Mouse (Mus musculus): ENCODE data around the gene Lrig1. TPM values are rescaled to one million over a fixed set of nuclear protein-coding genes. Genes with fewer than 3 reads are reported as not detected.
A peak's percentile ranks its signal among the peaks of the same experiment; 100 is the strongest.

The Lrig1 gene
- polyA plus RNA-seq, 1 experiment from 2014 or later: 19.0 TPM

GRCm38 (mm10) chr6:94598421-94598820 lies 101.5 kb downstream of the Lrig1 start:
- 72% methylated on average over 12 of the region's 12 CpGs for WGBS
- peaks cover 42% of the 10 kb centered on the region for H3K4me1 ChIP-seq
- no peak overlapping the region for H3K4me3 ChIP-seq
- H3K27ac ChIP-seq: no peak overlapping the region
- no peaks in the 10 kb centered on the region for H3K27me3 ChIP-seq
- H3K4me2 ChIP-seq (replicated peaks): no peak overlapping the region
- peaks cover 25% of the 10 kb centered on the region for H3K36me3 ChIP-seq
- peak; percentile 34; the same call in 1 of the 2 replicates for ATAC-seq (ENCODE audit: low FRiP score, low read depth)
- no peaks in the 10 kb centered on the region for H3K9me3 ChIP-seq
- no peak overlapping the region for H3K9ac ChIP-seq

GRCm38 (mm10) chr6:94596761-94597485 lies 103.0 kb downstream of the Lrig1 start:
- H3K9ac ChIP-seq: no peak overlapping the region
- H3K4me1 ChIP-seq: peaks cover 48% of the 10 kb centered on the region
- WGBS: 65% methylated on average over 10 of the region's 10 CpGs
- H3K9me3 ChIP-seq: no peaks in the 10 kb centered on the region
- no peak for ATAC-seq (ENCODE audit: low FRiP score, low read depth)
- H3K4me3 ChIP-seq: no peak overlapping the region
- H3K27me3 ChIP-seq: no peaks in the 10 kb centered on the region
- H3K27ac ChIP-seq: no peak overlapping the region
- no peak overlapping the region for H3K4me2 ChIP-seq (replicated peaks)
- H3K36me3 ChIP-seq: peaks cover 15% of the 10 kb centered on the region

- H3K9me3 ChIP-seq: no peaks in the 10 kb centered on the region
These were observed 103.8 kb downstream of the Lrig1 start for GRCm38 (mm10) chr6:94596051-94596760.

GRCm38 (mm10) chr6:94595206-94595605 lies 104.8 kb downstream of the Lrig1 start:
- Histone ChIP-seq H3K27me3 (no peaks in the 10 kb centered on the region), H3K36me3 (peaks cover 5% of the 10 kb centered on the region), H3K9me3 (no peaks in the 10 kb centered on the region), H3K4me3 (no peak overlapping the region), H3K27ac (no peak overlapping the region), H3K4me2 (replicated peaks) (no peak overlapping the region), H3K4me1 (peaks cover 52% of the 10 kb centered on the region), H3K9ac (no peak overlapping the region)
- ATAC-seq (ENCODE audit: low FRiP score, low read depth): no peak
- 56% methylated on average over 5 of the region's 5 CpGs for WGBS

More at GRCm38 (mm10) chr6:94596051-94596760, 103.8 kb downstream of the Lrig1 start:
- Histone ChIP-seq H3K4me2 (replicated peaks) (no peak overlapping the region), H3K9ac (no peak overlapping the region), H3K4me1 (peaks cover 52% of the 10 kb centered on the region), H3K4me3 (no peak overlapping the region), H3K27ac (no peak overlapping the region), H3K36me3 (peaks cover 11% of the 10 kb centered on the region), H3K27me3 (no peaks in the 10 kb centered on the region)
- WGBS: 81% methylated on average over 14 of the region's 14 CpGs
- ATAC-seq (ENCODE audit: low FRiP score, low read depth): no peak

GRCm38 (mm10) chr6:94594711-94595110 lies 105.2 kb downstream of the Lrig1 start:
- Histone ChIP-seq H3K4me1 (peaks cover 52% of the 10 kb centered on the region), H3K4me3 (no peak overlapping the region), H3K27ac (no peak overlapping the region), H3K4me2 (replicated peaks) (no peak overlapping the region), H3K27me3 (no peaks in the 10 kb centered on the region), H3K36me3 (peaks cover under 1% of the 10 kb centered on the region; the same call in 1 of the 2 replicates), H3K9me3 (no peaks in the 10 kb centered on the region), H3K9ac (no peak overlapping the region)
- 76% methylated on average over 11 of the region's 11 CpGs for WGBS
- ATAC-seq (ENCODE audit: low FRiP score, low read depth): no peak

- Histone ChIP-seq H3K27me3 (no peaks in the 10 kb centered on the region), H3K4me1 (peaks cover 52% of the 10 kb centered on the region), H3K9me3 (no peaks in the 10 kb centered on the region), H3K4me2 (replicated peaks) (no peak overlapping the region), H3K27ac (no peak overlapping the region), H3K36me3 (no peaks in the 10 kb centered on the region), H3K9ac (no peak overlapping the region), H3K4me3 (no peak overlapping the region)
- ATAC-seq (ENCODE audit: low FRiP score, low read depth): no peak
- WGBS: 58% methylated on average over 6 of the region's 6 CpGs
These were observed 105.8 kb downstream of the Lrig1 start for GRCm38 (mm10) chr6:94594096-94594665.

GRCm38 (mm10) chr6:94592710-94593109 lies 107.2 kb downstream of the Lrig1 start:
- ATAC-seq (ENCODE audit: low FRiP score, low read depth): peak; percentile 74
- 2% methylated on average over 4 of the region's 4 CpGs for WGBS
- peak overlapping the region; percentile 45; the same call in 1 of the 2 replicates for H3K27ac ChIP-seq
- H3K9me3 ChIP-seq: no peaks in the 10 kb centered on the region; the same call in 1 of the 2 replicates
- no peaks in the 10 kb centered on the region for H3K36me3 ChIP-seq
- H3K9ac ChIP-seq: no peak overlapping the region
- no peak overlapping the region for H3K4me3 ChIP-seq
- peaks cover 48% of the 10 kb centered on the region for H3K4me1 ChIP-seq
- no peaks in the 10 kb centered on the region for H3K27me3 ChIP-seq
- peak overlapping the region; percentile 29 for H3K4me2 ChIP-seq (replicated peaks)

- Histone ChIP-seq H3K4me1 (peaks cover 48% of the 10 kb centered on the region), H3K9ac (no peak overlapping the region), H3K27me3 (no peaks in the 10 kb centered on the region), H3K36me3 (no peaks in the 10 kb centered on the region), H3K4me3 (no peak overlapping the region), H3K27ac (peak overlapping the region; percentile 45; the same call in 1 of the 2 replicates), H3K4me2 (replicated peaks) (peak overlapping the region; percentile 29), H3K9me3 (no peaks in the 10 kb centered on the region; the same call in 1 of the 2 replicates)
- peak; percentile 92 for ATAC-seq (ENCODE audit: low FRiP score, low read depth)
- 9% methylated on average over 8 of the region's 8 CpGs for WGBS
These were observed 107.7 kb downstream of the Lrig1 start for GRCm38 (mm10) chr6:94592243-94592642.

- no peak overlapping the region for H3K27ac ChIP-seq
- peaks cover 14% of the 10 kb centered on the region for H3K4me1 ChIP-seq
- H3K27me3 ChIP-seq: no peaks in the 10 kb centered on the region
- no peaks in the 10 kb centered on the region; the same call in 1 of the 2 replicates for H3K9me3 ChIP-seq
- no peak overlapping the region for H3K4me2 ChIP-seq (replicated peaks)
- no peak for ATAC-seq (ENCODE audit: low FRiP score, low read depth)
- no peak overlapping the region for H3K4me3 ChIP-seq
- no peak overlapping the region for H3K9ac ChIP-seq
- 90% methylated on average over 4 of the region's 4 CpGs for WGBS
- H3K36me3 ChIP-seq: no peaks in the 10 kb centered on the region
These were observed 111.6 kb downstream of the Lrig1 start for GRCm38 (mm10) chr6:94588365-94588764.

GRCm38 (mm10) chr6:94584976-94585375 lies 115.0 kb downstream of the Lrig1 start:
- Histone ChIP-seq H3K9ac (no peak overlapping the region), H3K9me3 (no peaks in the 10 kb centered on the region; the same call in 1 of the 2 replicates), H3K4me1 (peaks cover 17% of the 10 kb centered on the region), H3K36me3 (no peaks in the 10 kb centered on the region), H3K27me3 (peaks cover 3% of the 10 kb centered on the region; the same call in 1 of the 2 replicates), H3K27ac (no peak overlapping the region), H3K4me2 (replicated peaks) (no peak overlapping the region), H3K4me3 (no peak overlapping the region)
- WGBS: 89% methylated on average over 4 of the region's 4 CpGs
- no peak for ATAC-seq (ENCODE audit: low FRiP score, low read depth)

- Histone ChIP-seq H3K36me3 (no peaks in the 10 kb centered on the region), H3K27ac (no peak overlapping the region), H3K27me3 (peaks cover 3% of the 10 kb centered on the region; the same call in 1 of the 2 replicates), H3K4me3 (no peak overlapping the region), H3K9ac (no peak overlapping the region), H3K4me1 (peaks cover 17% of the 10 kb centered on the region), H3K9me3 (no peaks in the 10 kb centered on the region; the same call in 1 of the 2 replicates), H3K4me2 (replicated peaks) (no peak overlapping the region)
- ATAC-seq (ENCODE audit: low FRiP score, low read depth): no peak
- WGBS: 94% methylated on average over 9 of the region's 9 CpGs
These were observed 115.7 kb downstream of the Lrig1 start for GRCm38 (mm10) chr6:94584147-94584695.

GRCm38 (mm10) chr6:94582055-94582454 lies 117.9 kb downstream of the Lrig1 start:
- 66% methylated on average over 9 of the region's 9 CpGs for WGBS
- Histone ChIP-seq H3K9ac (no peak overlapping the region), H3K4me1 (peaks cover 17% of the 10 kb centered on the region), H3K9me3 (no peaks in the 10 kb centered on the region), H3K4me3 (no peak overlapping the region), H3K4me2 (replicated peaks) (no peak overlapping the region), H3K36me3 (no peaks in the 10 kb centered on the region), H3K27me3 (peaks cover 3% of the 10 kb centered on the region; the same call in 1 of the 2 replicates), H3K27ac (no peak overlapping the region)
- ATAC-seq (ENCODE audit: low FRiP score, low read depth): no peak

Measured in limb, embryonic 13.5 days (tissue).